8 mouse cellular contexts compared by ENCODE assay signal in genomic region chr5:30710486-30710885, GRCm38 (mm10). TPM values are rescaled to one million over a fixed set of nuclear protein-coding genes. Genes with fewer than 3 reads are reported as not detected.
A peak's percentile ranks its signal among the peaks of the same experiment; 100 is the strongest.
DNase-seq lines count a peak whose midpoint lies in the region; ATAC-seq lines count a peak whose summit lies in the region.

No protein-coding gene starts in this region.

- no peaks in the 10 kb centered on the region for H3K36me3 ChIP-seq in heart, embryonic 16.5 days (ENCODE audit: control insufficient read depth, insufficient read depth)
- H3K36me3 ChIP-seq in hindbrain, embryonic 16.5 days (ENCODE audit: control insufficient read depth, insufficient read depth, low read length) = no peaks in the 10 kb centered on the region
- H3K36me3 ChIP-seq in neural tube, embryonic 11.5 days (ENCODE audit: control insufficient read depth, insufficient read depth, low read length) = no peaks in the 10 kb centered on the region

- no peaks in the 10 kb centered on the region for H3K9me3 ChIP-seq in heart, embryonic 16.5 days (replicated peaks; ENCODE audit: control insufficient read depth, low read length)
- no peaks in the 10 kb centered on the region for H3K9me3 ChIP-seq in hindbrain, embryonic 16.5 days (ENCODE audit: control insufficient read depth, low read length)
- H3K9me3 ChIP-seq in neural tube, embryonic 11.5 days (ENCODE audit: control insufficient read depth, low read length) = no peaks in the 10 kb centered on the region

- WGBS in heart, embryonic 16.5 days = 24% methylated on average over 8 of the region's 8 CpGs
- WGBS in hindbrain, embryonic 16.5 days = 21% methylated on average over 8 of the region's 8 CpGs
- 21% methylated on average over 8 of the region's 8 CpGs for WGBS in neural tube, embryonic 11.5 days

- H3K27ac ChIP-seq in heart, embryonic 16.5 days (ENCODE audit: low read length) = no peak overlapping the region
- peak overlapping the region; percentile 9; the same call in 1 of the 2 replicates for H3K27ac ChIP-seq in hindbrain, embryonic 16.5 days (ENCODE audit: low read depth, low read length)
- H3K27ac ChIP-seq in neural tube, embryonic 11.5 days (ENCODE audit: low read depth, low read length) = no peak overlapping the region

- no peak for ATAC-seq in heart, embryonic 16.5 days (replicated peaks; ENCODE audit: extremely low read depth, insufficient read depth, low FRiP score)
- ATAC-seq in hindbrain, embryonic 16.5 days = no peak
- ATAC-seq in neural tube, embryonic 11.5 days (ENCODE audit: insufficient read depth, low FRiP score, low TSS enrichment) = no peak
- no peak for ATAC-seq in erythroblast, adult 5-6 weeks (replicated peaks; ENCODE audit: low FRiP score, poor library complexity, severe bottlenecking)

- intact Hi-C loops in heart, postnatal 25 days (cut with DNase I) = loop anchor here (5.0 kb wide), 1 partner anchor 292 kb away; no protein-coding TSS in a partner anchor
- intact Hi-C loops in heart, postnatal 36 days (cut with DNase I) = no loop called here

- no peak for DNase-seq in heart, postnatal 25 days (ENCODE audit: low spot score)
- peak; percentile 16 to 22 for DNase-seq in cerebellum, postnatal 14 days
- DNase-seq in neural tube, embryonic 11.5 days (ENCODE audit: low spot score) = no peak
- no peak for DNase-seq in urinary bladder, adult 2 months (ENCODE audit: low spot score)
- no peak for DNase-seq in heart, postnatal 36 days

- peaks cover 64% of the 10 kb centered on the region for H3K27me3 ChIP-seq in heart, embryonic 16.5 days (ENCODE audit: control insufficient read depth, insufficient read depth, low read length)
- H3K27me3 ChIP-seq in hindbrain, embryonic 16.5 days (replicated peaks; ENCODE audit: control insufficient read depth, insufficient read depth, low read length) = no peaks in the 10 kb centered on the region
- H3K27me3 ChIP-seq in neural tube, embryonic 11.5 days (ENCODE audit: control insufficient read depth, insufficient read depth, low read length) = no peaks in the 10 kb centered on the region

- H3K4me3 ChIP-seq in heart, embryonic 16.5 days (ENCODE audit: low read length) = no peak overlapping the region
- H3K4me3 ChIP-seq in hindbrain, embryonic 16.5 days (ENCODE audit: low read length) = peak overlapping the region; percentile 73
- H3K4me3 ChIP-seq in neural tube, embryonic 11.5 days (ENCODE audit: low read depth, low read length) = 0 out of 2 replicates have a peak overlapping the region, but pooled peaks have one; percentile 56

- H3K9ac ChIP-seq in heart, embryonic 16.5 days (ENCODE audit: low read length) = no peak overlapping the region
- peak overlapping the region; percentile 95; the same call in 1 of the 2 replicates for H3K9ac ChIP-seq in hindbrain, embryonic 16.5 days (ENCODE audit: low read depth, low read length)
- H3K9ac ChIP-seq in neural tube, embryonic 11.5 days (ENCODE audit: low read length) = no peak overlapping the region

- peaks cover 26% of the 10 kb centered on the region for H3K4me1 ChIP-seq in heart, embryonic 16.5 days (ENCODE audit: control insufficient read depth, insufficient read depth, low read length)
- peaks cover 4% of the 10 kb centered on the region for H3K4me1 ChIP-seq in hindbrain, embryonic 16.5 days (ENCODE audit: control insufficient read depth, insufficient read depth, low read depth, low read length)
- 0 out of 2 replicates have a peak, but pooled peaks cover 3% of the 10 kb centered on the region for H3K4me1 ChIP-seq in neural tube, embryonic 11.5 days (ENCODE audit: control insufficient read depth, insufficient read depth, low read length)

- H3K4me2 ChIP-seq in heart, embryonic 16.5 days (ENCODE audit: low read depth, low read length) = peak overlapping the region; percentile 95; the same call in 1 of the 2 replicates
- H3K4me2 ChIP-seq in hindbrain, embryonic 16.5 days (ENCODE audit: low read length) = peak overlapping the region; percentile 59
- peak overlapping the region; percentile 85 for H3K4me2 ChIP-seq in neural tube, embryonic 11.5 days (ENCODE audit: low read depth)

RNA-seq across cellular contexts. Expression of gene Dpysl5, which starts 0.9 kb away (rescaled TPM):
- polyA plus RNA-seq in heart, embryonic 16.5 days (2015; fragmentation: Nextera tagmentation; extraction: Ambion mirVana) = 2.0 and 2.2 TPM in 2 replicates
- under 1 TPM; 0.29 to 0.45 TPM for total RNA-seq in heart, postnatal 25 days (2021)
- 200 and 274 TPM in 2 replicates for polyA plus RNA-seq in hindbrain, embryonic 16.5 days (2015; fragmentation: Nextera tagmentation; extraction: Ambion mirVana)
- polyA plus RNA-seq in neural tube, embryonic 11.5 days (2014; fragmentation: Nextera tagmentation; extraction: Ambion mirVana) = 102 and 104 TPM in 2 replicates
- not detected in 2 replicates for total RNA-seq in erythroblast, adult 5-6 weeks (2015; ENCODE audit: low replicate concordance)
- 0.09 TPM in 1 of 2 replicates, not detected in the other for total RNA-seq in erythroblast, adult 5-6 weeks (2017; ENCODE audit: low replicate concordance)
- polyA plus RNA-seq in urinary bladder, adult 2 months (2012; rRNA removed) = 0.28 and 0.35 TPM in 2 replicates
- under 1 TPM; 0.69 to 0.79 TPM for total RNA-seq in heart, postnatal 36 days (2021)

RNA-seq across cellular contexts. Expression of gene Cenpa, which starts 43.9 kb away (rescaled TPM):
- polyA plus RNA-seq in heart, embryonic 16.5 days (2015; fragmentation: Nextera tagmentation; extraction: Ambion mirVana) = 210 and 225 TPM in 2 replicates
- 10 to 100 TPM; 42.0 to 43.0 TPM for total RNA-seq in heart, postnatal 25 days (2021)
- 42.7 and 54.7 TPM in 2 replicates for polyA plus RNA-seq in hindbrain, embryonic 16.5 days (2015; fragmentation: Nextera tagmentation; extraction: Ambion mirVana)
- 335 and 359 TPM in 2 replicates for polyA plus RNA-seq in neural tube, embryonic 11.5 days (2014; fragmentation: Nextera tagmentation; extraction: Ambion mirVana)
- total RNA-seq in erythroblast, adult 5-6 weeks (2015; ENCODE audit: low replicate concordance) = 79.8 and 117 TPM in 2 replicates
- 67.2 and 74.4 TPM in 2 replicates for total RNA-seq in erythroblast, adult 5-6 weeks (2017; ENCODE audit: low replicate concordance)
- polyA plus RNA-seq in urinary bladder, adult 2 months (2012; rRNA removed) = 7.9 and 9.9 TPM in 2 replicates
- total RNA-seq in heart, postnatal 36 days (2021) = 10 to 100 TPM; 49.5 to 55.2 TPM

Comparison
In these comparisons a context has a peak if more than half of its experiments do, and no peak if none do; other contexts are left out.
1. DNase-seq: peak in cerebellum, postnatal 14 days (2 of 2); none in heart, postnatal 25 days (single experiment), neural tube, embryonic 11.5 days (single experiment), urinary bladder, adult 2 months (single experiment) and heart, postnatal 36 days (0 of 2).
2. RNA of gene Dpysl5, which starts 0.9 kb away (polyA plus RNA-seq): 200 to 274 TPM in hindbrain, embryonic 16.5 days and 102 to 104 TPM in neural tube, embryonic 11.5 days; 2.0 to 2.2 TPM in heart, embryonic 16.5 days and 0.28 to 0.35 TPM in urinary bladder, adult 2 months; every median in the first group is over 10 times any median in the second.
3. Peak in every context shown above with its lines, with median percentiles within 50 percentile points of each other: H3K4me2 ChIP-seq.